Mouse (Mus musculus): ENCODE data around the gene Fam214b.
A peak's percentile ranks its signal among the peaks of the same experiment; 100 is the strongest.

The Fam214b gene

GRCm38 (mm10) chr4:43045659-43046302 is at the start of gene Fam214b:
Gene Fam214b (minus strand): TSS chr4:43046220.
- DNase-seq (ENCODE audit: extremely low spot score, low read depth, low spot score): peak; percentile 91

- DNase-seq (ENCODE audit: extremely low spot score, low read depth, low spot score): no peak
Measured at GRCm38 (mm10) chr4:43091183-43091582, 45.2 kb upstream of the Fam214b start.

GRCm38 (mm10) chr4:43089950-43090349 is 43.9 kb upstream of the Fam214b start:
- no peak for DNase-seq (ENCODE audit: extremely low spot score, low read depth, low spot score)

GRCm38 (mm10) chr4:43082458-43082857 is 36.4 kb upstream of the Fam214b start:
- DNase-seq (ENCODE audit: extremely low spot score, low read depth, low spot score): no peak

- no peak for DNase-seq (ENCODE audit: extremely low spot score, low read depth, low spot score)
Measured at GRCm38 (mm10) chr4:43078071-43078718, 32.2 kb upstream of the Fam214b start.

GRCm38 (mm10) chr4:43074923-43075322 is 28.9 kb upstream of the Fam214b start:
- no peak for DNase-seq (ENCODE audit: extremely low spot score, low read depth, low spot score)

GRCm38 (mm10) chr4:43065471-43065870 is 19.5 kb upstream of the Fam214b start:
- no peak for DNase-seq (ENCODE audit: extremely low spot score, low read depth, low spot score)

GRCm38 (mm10) chr4:43060286-43060685 is 14.3 kb upstream of the Fam214b start:
- no peak for DNase-seq (ENCODE audit: extremely low spot score, low read depth, low spot score)

GRCm38 (mm10) chr4:43059697-43060096 is 13.7 kb upstream of the Fam214b start:
- DNase-seq (ENCODE audit: extremely low spot score, low read depth, low spot score): no peak

- DNase-seq (ENCODE audit: extremely low spot score, low read depth, low spot score): no peak
Measured at GRCm38 (mm10) chr4:43058753-43059654, 13.0 kb upstream of the Fam214b start, which contains the start of gene Unc13b. Gene Unc13b (plus strand): TSS chr4:43058953.

GRCm38 (mm10) chr4:43058392-43058752 is 12.4 kb upstream of the Fam214b start:
- no peak for DNase-seq (ENCODE audit: extremely low spot score, low read depth, low spot score)

GRCm38 (mm10) chr4:43057654-43058053 is 11.6 kb upstream of the Fam214b start:
- DNase-seq (ENCODE audit: extremely low spot score, low read depth, low spot score): no peak

- no peak for DNase-seq (ENCODE audit: extremely low spot score, low read depth, low spot score)
Measured at GRCm38 (mm10) chr4:43052627-43053026, 6.6 kb upstream of the Fam214b start.

- DNase-seq (ENCODE audit: extremely low spot score, low read depth, low spot score): peak; percentile 69
Measured at GRCm38 (mm10) chr4:43047231-43047630, 1.2 kb upstream of the Fam214b start.

- no peak for DNase-seq (ENCODE audit: extremely low spot score, low read depth, low spot score)
Measured at GRCm38 (mm10) chr4:43046607-43047006, 587 bp upstream of the Fam214b start.

- no peak for DNase-seq (ENCODE audit: extremely low spot score, low read depth, low spot score)
Measured at GRCm38 (mm10) chr4:43045285-43045658, 748 bp downstream of the Fam214b start.

- no peak for DNase-seq (ENCODE audit: extremely low spot score, low read depth, low spot score)
Measured at GRCm38 (mm10) chr4:43044673-43045072, 1.3 kb downstream of the Fam214b start.

GRCm38 (mm10) chr4:43043644-43044357 is 2.2 kb downstream of the Fam214b start:
- DNase-seq (ENCODE audit: extremely low spot score, low read depth, low spot score): no peak

- DNase-seq (ENCODE audit: extremely low spot score, low read depth, low spot score): no peak
Measured at GRCm38 (mm10) chr4:43040881-43041547, 5.0 kb downstream of the Fam214b start.

GRCm38 (mm10) chr4:43040114-43040572 is 5.9 kb downstream of the Fam214b start:
- DNase-seq (ENCODE audit: extremely low spot score, low read depth, low spot score): peak; percentile 86

Measured in hindlimb bud, embryonic 11.5 days (tissue).